Mouse (Mus musculus) induced T-regulatory cell, adult 2 months (primary cell): Measurements from ENCODE around the gene Hist1h2ag.
"Not testable (repeated sequence)": the region's sequence is repeated elsewhere in the genome, so short reads cannot be mapped to it uniquely, and the experiment has no call there.

Experiments
- DNase-seq: peaks from one replicate; pipeline ENCODE4 v3.0.0-alpha.2; 2012; ENCODE audit warnings: low read depth

Hist1h2ag gene

GRCm38 (mm10) chr13:22042568-22043502, at the start of gene Hist1h2ag, which contains the start of gene Hist1h2bj:
TSS of gene Hist1h2ag (minus strand) at chr13:22042944.
TSS of gene Hist1h2bj (plus strand) at chr13:22043214.
- peak; percentile 99 for DNase-seq

- not testable (repeated sequence) for DNase-seq
Observed at GRCm38 (mm10) chr13:22084140-22084539, 41.4 kb upstream of the Hist1h2ag start, which contains the start of gene Vmn1r188. TSS of gene Vmn1r188 (plus strand) at chr13:22084440.

- no peak for DNase-seq
Observed at GRCm38 (mm10) chr13:22063468-22063867, 20.7 kb upstream of the Hist1h2ag start.

GRCm38 (mm10) chr13:22061422-22061821, 18.7 kb upstream of the Hist1h2ag start:
- no peak for DNase-seq

GRCm38 (mm10) chr13:22053754-22054153, 11.0 kb upstream of the Hist1h2ag start:
- DNase-seq, result no peak

GRCm38 (mm10) chr13:22051523-22051859, 8.7 kb upstream of the Hist1h2ag start:
- DNase-seq, result no peak

- peak; percentile 93 for DNase-seq
Observed at GRCm38 (mm10) chr13:22050591-22051522, 8.1 kb upstream of the Hist1h2ag start.

- peak; percentile 86 for DNase-seq
Observed at GRCm38 (mm10) chr13:22049737-22050440, 7.1 kb upstream of the Hist1h2ag start.

- peak; percentile 21 for DNase-seq
Observed at GRCm38 (mm10) chr13:22049041-22049440, 6.3 kb upstream of the Hist1h2ag start.

- DNase-seq, result peak; percentile 4
Observed at GRCm38 (mm10) chr13:22045311-22045710, 2.6 kb upstream of the Hist1h2ag start.

- DNase-seq, result no peak
Observed at GRCm38 (mm10) chr13:22044432-22045155, 1.9 kb upstream of the Hist1h2ag start.

GRCm38 (mm10) chr13:22043503-22044431, 1.0 kb upstream of the Hist1h2ag start:
- peak; percentile 89 for DNase-seq

GRCm38 (mm10) chr13:22041651-22042567, 835 bp downstream of the Hist1h2ag start:
- peak; percentile 72 for DNase-seq

- DNase-seq, result peak; percentile 95
Observed at GRCm38 (mm10) chr13:22041142-22041536, 1.6 kb downstream of the Hist1h2ag start, which contains the start of gene Hist1h4i. TSS of gene Hist1h4i (minus strand) at chr13:22041362.

- DNase-seq, result peak; percentile 74
Observed at GRCm38 (mm10) chr13:22040464-22041141, 2.1 kb downstream of the Hist1h2ag start.

GRCm38 (mm10) chr13:22039951-22040463, 2.7 kb downstream of the Hist1h2ag start:
- no peak for DNase-seq

- DNase-seq, result no peak
Observed at GRCm38 (mm10) chr13:22039364-22039763, 3.4 kb downstream of the Hist1h2ag start.

- DNase-seq, result no peak
Observed at GRCm38 (mm10) chr13:22037415-22037814, 5.3 kb downstream of the Hist1h2ag start.
